Mouse (Mus musculus): Measurements from ENCODE around the gene Galt.

DNA sequence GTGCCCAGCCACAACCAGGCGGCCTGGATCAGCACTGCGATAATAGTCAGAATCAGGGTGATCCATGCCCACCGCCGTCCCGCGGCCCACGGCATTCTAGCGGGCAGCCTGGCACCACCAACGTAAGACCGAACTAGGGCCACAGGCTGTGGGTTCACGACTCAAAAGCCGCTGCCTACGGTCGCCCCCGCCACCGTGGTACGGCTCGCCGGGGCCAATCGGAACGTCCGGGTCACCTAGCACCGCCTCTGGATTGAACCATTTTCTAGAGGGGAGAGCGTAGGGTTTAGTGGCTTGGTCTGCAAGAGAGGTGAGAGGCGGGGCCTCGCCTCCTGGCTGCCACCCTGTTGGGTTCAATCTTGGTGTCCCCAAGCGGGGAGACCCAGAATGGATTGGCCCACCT lies 13.9 kb upstream of the Galt start:
- TF ChIP-seq CTCF (conservative IDR thresholded peaks at IDR 0.05; ENCODE audit: low read length) (no peak), POU5F1 (IDR thresholded peaks at IDR 0.05; ENCODE audit: borderline replicate concordance, low read length) (no peak), NANOG (IDR thresholded peaks at IDR 0.05; ENCODE audit: borderline replicate concordance, low read length) (no peak)
